Mouse (Mus musculus): ENCODE measurements around the gene Arl3.

DNA sequence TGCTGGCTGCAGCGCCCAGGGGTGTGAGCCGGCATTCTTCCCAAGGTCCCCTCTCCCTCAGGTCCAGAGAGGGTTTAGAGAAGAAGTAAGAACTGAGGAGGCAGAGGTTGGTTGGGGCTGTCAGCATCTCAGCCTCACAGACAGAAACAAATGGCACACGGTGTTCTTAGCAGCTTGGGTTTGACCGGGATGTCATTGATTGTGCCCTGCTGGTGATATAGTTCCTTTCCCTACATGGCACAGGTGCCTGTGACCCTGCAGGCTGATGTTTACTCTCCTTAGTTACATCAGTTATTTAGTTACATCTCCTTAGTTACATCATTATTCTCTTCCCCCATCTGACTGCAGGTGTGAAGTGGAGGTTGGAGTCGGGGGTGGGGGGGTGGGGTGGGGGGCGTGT is 18.6 kb upstream of the Arl3 start:
- TF ChIP-seq CTCF (IDR thresholded peaks at IDR 0.05) (no peak), EP300 (IDR thresholded peaks at IDR 0.05) (no peak)
